Mouse (Mus musculus) right cerebral cortex, adult 18-20 months (tissue): ENCODE data around the gene Spata2.
A peak's percentile ranks its signal among the peaks of the same experiment; 100 is the strongest.

Experiments used
- DNase-seq: peaks from one replicate; pipeline ENCODE4 v3.0.0; 2022; ENCODE audit warnings: mixed read lengths

Gene Spata2

GRCm38 (mm10) chr2:167479501-167479900, 13.2 kb downstream of the Spata2 start:
- DNase-seq: no peak

DNA sequence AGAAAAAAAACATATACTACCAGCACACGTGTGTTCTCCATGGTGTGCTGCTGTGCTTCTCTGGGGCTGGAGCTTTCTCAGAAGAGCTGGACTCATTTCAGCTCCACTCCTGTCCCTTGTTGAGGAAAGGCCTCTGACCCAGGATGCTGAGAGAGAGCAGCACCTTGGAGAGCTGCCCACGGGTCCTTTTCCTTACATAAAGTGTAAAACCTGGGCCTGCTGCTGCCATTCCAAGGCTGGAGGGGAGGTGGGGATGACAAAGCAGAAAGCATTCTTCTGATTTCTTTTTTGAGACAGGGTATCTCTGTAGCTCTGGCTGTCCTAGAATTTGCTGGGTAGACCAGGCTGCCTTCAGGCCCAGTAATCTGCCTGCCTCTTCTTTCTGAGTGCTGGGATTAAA, 14.6 kb downstream of the Spata2 start:
- no peak for DNase-seq

DNA sequence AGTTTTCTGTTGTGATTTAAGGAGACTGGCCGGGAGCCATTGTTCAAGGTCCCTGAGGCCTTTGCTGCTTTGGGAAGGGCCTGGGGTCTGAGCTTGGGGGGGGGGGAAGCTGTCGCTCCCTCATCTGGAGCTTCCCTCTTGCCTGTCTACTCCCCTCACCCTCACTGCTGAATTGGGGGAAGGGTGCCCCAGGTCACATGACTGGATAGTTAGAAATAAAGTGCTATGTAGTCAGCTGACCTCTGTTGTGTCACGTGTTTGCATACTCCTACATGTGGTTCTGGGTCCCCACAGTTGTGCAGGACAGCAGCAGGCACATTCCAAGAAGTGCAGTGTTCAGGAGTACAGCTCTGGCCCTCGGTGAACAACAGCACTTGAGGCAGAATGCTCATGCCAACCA, 15.9 kb downstream of the Spata2 start:
- no peak for DNase-seq

- DNase-seq: peak; percentile 66
Measured at GRCm38 (mm10) chr2:167476200-167476688, 16.4 kb downstream of the Spata2 start.

- DNase-seq: no peak
Measured at GRCm38 (mm10) chr2:167475596-167475995, 17.1 kb downstream of the Spata2 start.

DNA sequence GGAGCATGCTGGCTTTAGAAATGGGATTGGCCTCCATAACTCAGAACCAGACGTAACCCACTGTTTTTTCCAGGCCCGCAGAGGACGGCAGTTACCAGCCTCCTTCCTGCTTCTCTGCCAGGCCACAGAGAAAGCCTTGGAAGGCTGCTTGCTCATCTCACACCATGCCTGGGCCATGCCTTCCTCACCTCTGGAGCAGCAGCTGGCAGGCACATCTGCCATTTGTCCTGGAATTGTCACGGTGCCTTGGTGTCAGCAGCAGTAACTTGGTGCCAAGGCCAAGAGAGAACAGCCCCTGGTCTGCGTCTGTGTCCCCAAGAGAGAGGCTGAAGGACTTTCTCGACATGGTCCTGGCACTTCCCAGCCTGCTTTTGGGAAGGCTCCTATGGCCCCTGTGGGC, 18.5 kb downstream of the Spata2 start:
- DNase-seq: no peak

GRCm38 (mm10) chr2:167471585-167471984, 21.1 kb downstream of the Spata2 start:
- DNase-seq: no peak

DNA sequence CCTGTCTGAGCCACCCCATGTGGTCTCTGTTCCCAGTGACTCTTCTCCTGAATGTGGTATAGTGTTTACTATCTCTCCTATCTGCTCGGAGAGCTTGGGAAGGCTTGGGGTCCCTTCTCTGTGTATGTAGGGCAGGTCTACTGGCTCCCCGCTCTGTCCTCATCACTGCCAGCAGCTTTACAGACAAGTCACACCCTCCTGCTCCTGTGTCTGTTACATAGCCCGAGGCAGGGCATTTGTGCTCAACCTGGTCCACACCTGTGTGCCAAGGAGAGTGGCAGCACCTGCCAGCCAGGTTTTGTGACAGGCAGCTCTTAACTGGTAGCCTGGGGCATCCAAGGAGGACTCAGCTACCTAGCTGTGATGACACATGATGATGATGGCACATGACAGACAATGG, 22.1 kb downstream of the Spata2 start:
- DNase-seq: no peak

- DNase-seq: no peak
Measured at GRCm38 (mm10) chr2:167468444-167468843, 24.2 kb downstream of the Spata2 start.

- DNase-seq: no peak
Measured at GRCm38 (mm10) chr2:167467214-167467613, 25.5 kb downstream of the Spata2 start.

DNA sequence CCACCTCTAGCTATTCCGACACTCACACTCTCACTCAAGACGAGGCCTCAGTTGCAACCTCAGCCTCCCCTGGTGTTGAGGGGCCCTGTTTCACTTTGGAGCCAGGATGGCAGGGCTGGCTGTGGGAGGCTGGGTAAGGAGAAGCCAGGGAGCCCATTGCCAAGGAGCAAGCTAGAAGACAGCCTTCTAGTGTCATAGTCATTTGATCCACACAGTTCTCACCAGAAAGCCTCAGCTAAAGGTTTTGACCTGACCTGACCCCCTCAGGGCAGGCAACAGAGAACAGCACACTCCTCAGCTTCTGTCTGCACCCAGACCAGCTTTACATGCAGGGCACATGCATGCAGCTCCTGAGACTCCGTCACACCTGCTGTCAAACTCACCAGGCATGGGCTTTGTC, 26.7 kb downstream of the Spata2 start:
- no peak for DNase-seq

DNA sequence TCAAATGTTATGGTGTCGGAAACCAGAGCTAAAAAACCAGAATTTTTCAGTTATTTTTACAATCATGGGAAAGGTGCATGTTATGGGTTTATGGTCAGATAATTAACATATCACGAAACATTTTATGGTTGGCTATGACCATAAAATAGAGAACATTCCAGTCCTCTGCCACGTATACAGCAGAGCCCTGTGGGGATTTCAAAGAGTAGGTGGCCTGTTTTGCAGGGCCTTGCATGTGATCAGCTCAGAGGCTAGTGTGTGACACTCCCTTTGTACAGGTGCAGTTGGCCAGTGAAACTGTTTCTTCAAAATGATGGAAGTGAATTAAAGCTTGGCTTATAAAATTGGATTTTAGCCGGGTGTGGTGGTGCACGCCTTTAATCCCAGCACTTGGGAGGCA, 28.9 kb downstream of the Spata2 start:
- DNase-seq: no peak

GRCm38 (mm10) chr2:167462954-167463353, 29.7 kb downstream of the Spata2 start:
- DNase-seq: no peak

- no peak for DNase-seq
Measured at GRCm38 (mm10) chr2:167459071-167459865, 33.4 kb downstream of the Spata2 start.

DNA sequence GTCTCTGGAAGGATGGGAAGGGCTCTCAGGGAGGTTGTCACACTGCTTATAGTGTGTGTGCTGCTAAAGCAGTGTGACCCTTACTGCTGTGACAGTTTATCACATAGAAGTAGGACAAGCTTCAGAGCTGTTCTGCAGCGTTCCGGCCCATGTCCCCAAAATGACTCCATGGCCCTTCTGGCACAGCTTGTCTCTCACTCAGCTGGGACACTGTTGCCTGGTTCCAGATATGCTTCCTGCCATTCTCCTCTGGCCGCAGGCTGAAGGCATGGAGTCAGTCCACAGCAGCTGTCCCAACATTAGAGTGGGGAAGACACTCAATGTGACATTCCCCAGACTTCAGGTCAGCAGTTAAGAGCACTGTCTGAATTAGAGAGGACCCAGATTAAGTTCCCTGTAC, 34.1 kb downstream of the Spata2 start:
- DNase-seq: no peak

GRCm38 (mm10) chr2:167457213-167457612, 35.5 kb downstream of the Spata2 start:
- DNase-seq: no peak

- no peak for DNase-seq
Measured at GRCm38 (mm10) chr2:167456361-167457020, 36.2 kb downstream of the Spata2 start.

GRCm38 (mm10) chr2:167453814-167454213, 38.9 kb downstream of the Spata2 start:
- peak; percentile 52 for DNase-seq

GRCm38 (mm10) chr2:167450647-167451046, 42.0 kb downstream of the Spata2 start:
- no peak for DNase-seq

DNA sequence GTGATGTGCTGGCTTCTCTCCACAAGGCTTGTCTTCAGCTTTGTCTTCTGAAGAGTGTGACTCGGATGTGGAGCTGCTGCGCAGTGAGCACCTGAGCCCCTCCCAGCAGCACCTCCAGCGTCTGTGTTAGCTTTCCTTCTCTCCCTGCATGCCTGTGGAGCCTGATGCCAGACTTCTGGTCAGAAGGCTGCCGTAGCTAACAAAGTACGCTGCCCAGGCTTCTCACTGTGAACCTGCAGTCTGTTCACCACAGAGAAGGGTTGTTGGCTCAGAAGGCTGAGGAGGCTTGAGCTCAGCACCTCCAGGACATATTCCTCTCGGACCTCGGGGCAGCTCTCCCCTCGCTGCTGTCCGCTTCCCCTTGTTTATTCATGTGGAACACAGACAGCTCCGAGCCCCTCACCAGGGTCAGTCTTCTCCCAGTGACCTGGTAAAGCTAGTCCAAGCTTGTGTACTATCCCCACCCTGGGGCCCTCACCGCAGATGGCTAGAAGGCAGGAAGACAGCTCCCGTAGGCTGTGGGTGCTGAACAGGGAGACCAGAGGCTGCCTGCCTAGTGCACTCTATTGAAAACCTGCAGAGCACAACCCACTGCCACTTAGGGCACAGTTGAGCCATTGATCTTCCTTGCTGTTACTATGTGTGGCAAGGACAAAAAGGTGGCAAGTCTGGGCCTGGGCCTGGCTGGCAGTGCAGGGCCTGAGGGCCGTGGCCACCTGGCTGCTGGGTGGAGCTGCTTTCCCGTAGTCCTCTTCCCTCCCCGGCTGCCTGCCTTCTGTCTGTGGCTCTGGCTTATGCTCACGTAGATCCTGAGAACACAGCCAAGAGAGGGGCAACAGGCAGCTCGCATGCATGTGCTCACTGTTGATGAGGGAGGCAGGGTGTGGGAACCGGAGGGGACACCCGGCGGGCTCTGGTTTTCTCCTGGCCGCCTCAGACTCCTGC, 43.1 kb downstream of the Spata2 start:
- DNase-seq: no peak

DNA sequence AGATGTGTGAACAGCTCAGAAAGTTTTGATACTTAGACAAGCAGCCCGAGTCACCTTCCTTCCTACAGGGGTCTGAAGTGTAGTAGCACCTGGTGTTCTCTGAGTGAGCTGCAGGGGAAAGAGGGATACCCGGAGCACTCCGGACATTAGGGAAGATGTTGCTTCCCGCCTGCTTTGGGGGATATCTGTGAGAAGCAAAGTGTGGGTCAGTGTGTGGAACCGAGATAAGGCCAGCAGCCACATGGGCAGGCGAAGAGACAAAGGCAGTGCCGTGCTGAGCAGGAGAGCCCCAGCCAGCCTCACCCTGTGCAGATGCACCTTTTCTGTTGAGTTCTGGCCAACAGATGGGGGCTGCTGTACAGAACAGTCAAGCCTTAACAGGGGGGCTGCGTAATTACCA, 45.1 kb downstream of the Spata2 start:
- DNase-seq: no peak

DNA sequence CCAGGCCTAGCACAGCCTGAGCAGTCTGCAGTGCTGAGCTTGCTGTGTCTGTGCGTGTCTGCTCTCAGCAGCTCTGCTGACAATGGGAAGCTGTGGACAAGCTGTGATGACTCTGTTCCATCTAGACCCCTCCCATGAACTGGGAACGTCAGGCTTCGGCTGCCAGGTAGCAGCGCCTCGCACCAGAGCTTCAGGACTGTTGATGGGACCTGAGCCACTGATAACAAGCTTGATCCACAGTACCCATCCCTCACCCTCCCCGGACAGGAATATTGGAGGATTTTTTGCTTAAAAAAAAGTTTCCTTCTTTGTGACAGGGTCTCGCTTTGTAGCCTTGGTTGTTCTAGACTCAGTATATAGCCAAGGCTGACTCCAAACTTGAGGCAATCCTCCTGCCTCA, 45.5 kb downstream of the Spata2 start:
- DNase-seq: no peak
